Mouse (Mus musculus): ENCODE results near the gene Cyp2ab1. TPM values are rescaled to one million over a fixed set of nuclear protein-coding genes. Genes with fewer than 3 reads are reported as not detected.
A peak's percentile ranks its signal among the peaks of the same experiment; 100 is the strongest.

The Cyp2ab1 gene
- total and polyA plus RNA-seq, 3 experiments, result not detected

- H3K9ac ChIP-seq (ENCODE audit: control insufficient read depth, low read depth, low read length, poor library complexity, severe bottlenecking), result no peak overlapping the region
- peaks cover 0 to 1% of the 10 kb centered on the region in 2 experiments; a peak in 2 of 4 replicates for H3K36me3 ChIP-seq (ENCODE audit: control insufficient read depth in 1 of 2, insufficient read depth in 2 of 2, low read length in 2 of 2)
- no peaks in the 10 kb centered on the region for H3K4me1 ChIP-seq (ENCODE audit: control insufficient read depth in 1 of 2, insufficient read depth in 2 of 2, low read length in 2 of 2)
- H3K4me3 ChIP-seq (ENCODE audit: control insufficient read depth in 1 of 2, insufficient read depth in 1 of 2, low read depth in 2 of 2, low read length in 2 of 2), result no peak overlapping the region
- no peaks in the 10 kb centered on the region for H3K9me3 ChIP-seq (replicated peaks; ENCODE audit: insufficient read depth, low read length)
- no peak overlapping the region for H3K27ac ChIP-seq (ENCODE audit: control insufficient read depth, low read depth, low read length)
- DNase-seq (ENCODE audit: low read depth, low spot score), result no peak
- no peak for TF ChIP-seq GATA1 (IDR thresholded peaks at IDR 0.05; ENCODE audit: low read depth, low read length)
- no peak for TF ChIP-seq POLR2A (IDR thresholded peaks at IDR 0.05; ENCODE audit: control insufficient read depth in 1 of 2, insufficient read depth in 1 of 2, low read depth in 1 of 2, low read length in 2 of 2, poor library complexity in 1 of 2)
- no peak for TF ChIP-seq GABPA (IDR thresholded peaks at IDR 0.05; ENCODE audit: low read depth, low read length)
- no peak for TF ChIP-seq EP300 (IDR thresholded peaks at IDR 0.05; ENCODE audit: low read depth in 1 of 2, low read length in 2 of 2)
- no peak for TF ChIP-seq ZMIZ1 (IDR thresholded peaks at IDR 0.05; ENCODE audit: low read depth, low read length)
- TF ChIP-seq MYB (IDR thresholded peaks at IDR 0.05; ENCODE audit: low read depth, low read length), result no peak
- H3K79me2 ChIP-seq (ENCODE audit: control insufficient read depth, insufficient read depth, low read length, poor library complexity), result no peaks in the 10 kb centered on the region
- no peaks in the 10 kb centered on the region for H3K27me3 ChIP-seq (ENCODE audit: control insufficient read depth in 1 of 2, insufficient read depth in 2 of 2, low read length in 2 of 2)
These were observed 34.6 kb upstream of the Cyp2ab1 start for GRCm38 (mm10) chr16:20359643-20360295.

GRCm38 (mm10) chr16:20357837-20358236 lies 32.6 kb upstream of the Cyp2ab1 start:
- no peaks in the 10 kb centered on the region for H3K9me3 ChIP-seq (replicated peaks; ENCODE audit: insufficient read depth, low read length)
- no peak overlapping the region for H3K27ac ChIP-seq (ENCODE audit: control insufficient read depth, low read depth, low read length)
- peak; percentile 47 for DNase-seq (ENCODE audit: low read depth, low spot score)
- no peaks in the 10 kb centered on the region for H3K79me2 ChIP-seq (ENCODE audit: control insufficient read depth, insufficient read depth, low read length, poor library complexity)
- no peaks in the 10 kb centered on the region for H3K4me1 ChIP-seq (ENCODE audit: control insufficient read depth in 1 of 2, insufficient read depth in 2 of 2, low read length in 2 of 2)
- TF ChIP-seq USF1 (IDR thresholded peaks at IDR 0.05; ENCODE audit: low read depth, low read length) (peak; percentile 55), MYC (IDR thresholded peaks at IDR 0.05; ENCODE audit: low read depth, low read length) (peak; percentile 57; the same call in 1 of the 2 replicates), EP300 (IDR thresholded peaks at IDR 0.05; ENCODE audit: low read depth in 1 of 2, low read length in 2 of 2) (no peak)
- H3K27me3 ChIP-seq (ENCODE audit: control insufficient read depth in 1 of 2, insufficient read depth in 2 of 2, low read length in 2 of 2), result no peaks in the 10 kb centered on the region
- peaks cover 0 to 3% of the 10 kb centered on the region in 2 experiments; a peak in 2 of 4 replicates for H3K36me3 ChIP-seq (ENCODE audit: control insufficient read depth in 1 of 2, insufficient read depth in 2 of 2, low read length in 2 of 2)
- no peak overlapping the region for H3K9ac ChIP-seq (ENCODE audit: control insufficient read depth, low read depth, low read length, poor library complexity, severe bottlenecking)
- no peak overlapping the region for H3K4me3 ChIP-seq (ENCODE audit: control insufficient read depth in 1 of 2, insufficient read depth in 1 of 2, low read depth in 2 of 2, low read length in 2 of 2)

- Histone ChIP-seq H3K79me2 (ENCODE audit: control insufficient read depth, insufficient read depth, low read length, poor library complexity) (no peaks in the 10 kb centered on the region), H3K9ac (ENCODE audit: control insufficient read depth, low read depth, low read length, poor library complexity, severe bottlenecking) (no peak overlapping the region), H3K4me1 (ENCODE audit: control insufficient read depth in 1 of 2, insufficient read depth in 2 of 2, low read length in 2 of 2) (no peaks in the 10 kb centered on the region), H3K4me3 (ENCODE audit: control insufficient read depth in 1 of 2, insufficient read depth in 1 of 2, low read depth in 2 of 2, low read length in 2 of 2) (no peak overlapping the region), H3K36me3 (ENCODE audit: control insufficient read depth in 1 of 2, insufficient read depth in 2 of 2, low read length in 2 of 2) (peaks cover 0 to 3% of the 10 kb centered on the region in 2 experiments; a peak in 2 of 4 replicates), H3K27me3 (ENCODE audit: control insufficient read depth in 1 of 2, insufficient read depth in 2 of 2, low read length in 2 of 2) (no peaks in the 10 kb centered on the region), H3K9me3 (replicated peaks; ENCODE audit: insufficient read depth, low read length) (no peaks in the 10 kb centered on the region), H3K27ac (ENCODE audit: control insufficient read depth, low read depth, low read length) (no peak overlapping the region)
- no peak for TF ChIP-seq SIN3A (IDR thresholded peaks at IDR 0.05; ENCODE audit: low read length)
- TF ChIP-seq SMC3 (IDR thresholded peaks at IDR 0.05; ENCODE audit: low read depth, low read length), result no peak
- no peak for TF ChIP-seq ZNF384 (IDR thresholded peaks at IDR 0.05; ENCODE audit: low read depth, low read length)
- TF ChIP-seq POLR2AphosphoS5 (IDR thresholded peaks at IDR 0.05; ENCODE audit: borderline replicate concordance, low read depth, low read length), result no peak
- no peak for TF ChIP-seq KAT2A (conservative IDR thresholded peaks at IDR 0.05; ENCODE audit: low read depth, low read length)
- DNase-seq (ENCODE audit: low read depth, low spot score), result no peak
These were observed 29.6 kb upstream of the Cyp2ab1 start for GRCm38 (mm10) chr16:20354762-20355161.

All from MEL (cell line).